Mouse (Mus musculus): ENCODE measurements at regions not wholly inside any gene's neighbourhood (a gene's known extent, or its start where the extent isn't known, plus 50 kb on each side); places are given as distances from the start of the nearest gene placed in this dataset.

DNA sequence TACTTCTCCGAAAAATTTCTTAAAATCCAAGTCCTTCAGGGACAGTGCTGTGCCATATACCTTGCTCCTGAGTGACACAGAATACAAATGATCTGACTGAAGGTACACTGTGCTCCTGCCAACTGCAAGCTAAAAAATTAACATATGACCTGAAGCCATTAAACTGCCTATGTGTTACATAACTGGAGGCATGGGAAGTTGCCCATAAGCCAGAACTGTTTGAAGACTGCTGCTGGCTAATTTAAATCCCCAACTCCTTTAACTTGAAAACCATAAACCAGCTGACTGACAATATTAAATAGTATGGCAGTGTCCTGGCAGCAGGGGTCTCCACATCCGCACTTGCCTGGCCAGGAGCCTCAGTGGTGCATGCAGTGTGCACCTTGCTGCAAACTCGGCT lies 68.9 kb upstream of the Ak4 start:
- Histone ChIP-seq H3K27ac (ENCODE audit: insufficient read depth, low read length) (no peak overlapping the region), H3K4me1 (ENCODE audit: control insufficient read depth, insufficient read depth, low read length) (peaks cover 3% of the 10 kb centered on the region), H3K4me3 (ENCODE audit: insufficient read depth, low read length) (no peak overlapping the region)
- TF ChIP-seq CTCF (IDR thresholded peaks at IDR 0.05; ENCODE audit: extremely low read depth, insufficient read depth, low read length) (no peak), POLR2A (IDR thresholded peaks at IDR 0.05; ENCODE audit: extremely low read depth, insufficient read depth, low read length) (no peak)

DNA sequence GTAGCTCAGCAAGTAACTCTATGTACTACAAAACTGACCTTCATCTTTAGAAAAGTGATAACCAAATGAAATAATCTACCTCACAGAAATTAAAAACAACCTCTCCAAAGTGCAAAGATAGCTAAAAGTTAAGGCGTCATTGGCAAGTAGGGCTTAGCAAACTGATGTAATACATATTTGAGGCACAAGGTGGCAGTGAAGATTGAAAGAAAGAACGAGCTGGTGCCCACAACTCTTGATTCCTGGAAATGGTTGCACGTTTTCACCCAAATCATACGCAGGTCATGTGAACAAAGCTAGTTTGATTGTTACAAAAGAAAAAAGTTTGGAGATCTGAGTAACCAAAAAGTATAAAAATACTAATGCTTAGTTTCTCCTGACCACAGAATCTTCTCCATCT lies 69.7 kb upstream of the Ak4 start:
- TF ChIP-seq CTCF (IDR thresholded peaks at IDR 0.05; ENCODE audit: extremely low read depth, insufficient read depth, low read length) (peak; percentile 53; the same call in 1 of the 2 replicates), POLR2A (IDR thresholded peaks at IDR 0.05; ENCODE audit: extremely low read depth, insufficient read depth, low read length) (no peak)
- no peak overlapping the region for H3K27ac ChIP-seq (ENCODE audit: insufficient read depth, low read length)
- H3K4me1 ChIP-seq (ENCODE audit: control insufficient read depth, insufficient read depth, low read length), result peaks cover 3% of the 10 kb centered on the region
- no peak overlapping the region for H3K4me3 ChIP-seq (ENCODE audit: insufficient read depth, low read length)

DNA sequence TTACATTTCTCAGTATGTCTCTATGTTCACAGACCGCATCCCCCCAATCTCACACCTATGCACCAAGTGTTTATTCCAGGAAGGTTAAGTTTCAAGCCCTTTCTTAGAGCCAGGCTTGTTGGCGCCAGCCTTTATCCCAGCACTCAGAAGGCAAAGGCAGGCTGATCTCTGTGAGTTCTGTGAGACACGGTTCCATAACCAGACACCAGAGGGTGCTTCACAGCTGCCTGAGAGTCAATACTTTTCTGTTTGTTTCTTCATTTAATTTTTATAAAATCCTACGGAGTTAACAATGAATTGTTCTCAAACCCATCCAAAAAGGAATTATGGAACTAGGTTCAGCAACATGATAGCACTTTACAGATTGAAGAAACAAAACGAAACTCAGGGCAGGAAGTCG lies 71.8 kb upstream of the Ak4 start:
- H3K4me3 ChIP-seq (ENCODE audit: insufficient read depth, low read length), result no peak overlapping the region
- no peak overlapping the region for H3K27ac ChIP-seq (ENCODE audit: insufficient read depth, low read length)
- 0 out of 2 replicates have a peak, but pooled peaks cover 2% of the 10 kb centered on the region for H3K4me1 ChIP-seq (ENCODE audit: control insufficient read depth, insufficient read depth, low read length)
- TF ChIP-seq POLR2A (IDR thresholded peaks at IDR 0.05; ENCODE audit: extremely low read depth, insufficient read depth, low read length) (no peak), CTCF (IDR thresholded peaks at IDR 0.05; ENCODE audit: extremely low read depth, insufficient read depth, low read length) (peak; percentile 26; the same call in 1 of the 2 replicates)

DNA sequence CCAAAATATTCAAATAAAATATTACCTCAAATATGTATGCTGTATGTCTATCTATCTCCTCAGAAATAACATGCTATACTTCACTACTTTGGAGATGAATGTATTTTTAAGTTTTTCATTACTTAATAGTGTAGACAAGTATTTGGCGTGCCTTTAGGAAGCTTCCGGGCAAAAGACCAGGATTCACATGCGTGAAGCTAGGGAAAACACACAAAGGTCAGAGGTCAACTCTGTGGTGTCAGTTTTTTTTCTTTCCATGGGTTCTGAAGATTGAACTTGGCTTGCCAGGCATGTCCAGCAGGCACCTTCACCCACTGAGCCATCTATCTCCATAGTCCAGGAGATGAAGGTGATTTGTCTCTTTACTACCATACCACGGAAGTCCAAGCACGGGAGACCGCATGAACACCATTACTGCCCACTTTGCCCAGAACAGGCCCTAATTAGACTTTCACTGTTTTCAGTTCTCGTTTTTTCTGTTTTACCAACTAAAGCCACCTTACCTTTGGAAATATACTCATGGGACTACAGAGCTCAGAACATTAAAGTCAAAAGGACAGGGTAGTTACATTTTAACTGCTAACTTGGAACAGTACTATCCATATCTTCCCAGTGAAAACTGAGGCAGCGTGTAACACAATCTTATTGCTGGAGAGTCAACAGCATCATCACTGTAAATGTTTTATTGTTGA lies 76.9 kb upstream of the Ak4 start:
- Histone ChIP-seq H3K27ac (ENCODE audit: insufficient read depth, low read length) (no peak overlapping the region), H3K4me3 (ENCODE audit: insufficient read depth, low read length) (no peak overlapping the region), H3K4me1 (ENCODE audit: control insufficient read depth, insufficient read depth, low read length) (no peaks in the 10 kb centered on the region)
- TF ChIP-seq POLR2A (IDR thresholded peaks at IDR 0.05; ENCODE audit: extremely low read depth, insufficient read depth, low read length) (no peak), CTCF (IDR thresholded peaks at IDR 0.05; ENCODE audit: extremely low read depth, insufficient read depth, low read length) (no peak)

DNA sequence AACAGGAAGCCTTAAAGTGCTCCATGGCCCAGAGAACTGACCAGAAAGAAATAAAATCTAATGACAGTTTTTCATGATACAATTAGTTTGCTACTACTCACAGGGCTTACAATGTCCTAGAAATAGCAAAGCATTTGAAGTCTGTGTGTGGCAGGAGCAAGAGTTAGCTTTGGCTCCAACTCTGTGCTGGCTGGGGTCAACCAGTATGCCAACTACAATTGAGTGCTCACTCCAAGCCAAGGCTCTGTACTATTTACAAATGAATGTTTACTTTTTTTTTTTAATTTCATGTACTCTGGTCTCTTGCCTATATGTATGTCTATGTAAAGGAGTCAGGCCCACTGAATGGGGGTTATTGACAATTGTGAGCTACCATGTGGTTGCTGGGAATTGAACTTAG lies 75.7 kb upstream of the Jak1 start:
- Histone ChIP-seq H3K4me3 (ENCODE audit: insufficient read depth, low read length) (no peak overlapping the region), H3K27ac (ENCODE audit: insufficient read depth, low read length) (no peak overlapping the region), H3K4me1 (ENCODE audit: control insufficient read depth, insufficient read depth, low read length) (no peaks in the 10 kb centered on the region)
- no peak for TF ChIP-seq POLR2A (IDR thresholded peaks at IDR 0.05; ENCODE audit: extremely low read depth, insufficient read depth, low read length)
- no peak for TF ChIP-seq CTCF (IDR thresholded peaks at IDR 0.05; ENCODE audit: extremely low read depth, insufficient read depth, low read length)

DNA sequence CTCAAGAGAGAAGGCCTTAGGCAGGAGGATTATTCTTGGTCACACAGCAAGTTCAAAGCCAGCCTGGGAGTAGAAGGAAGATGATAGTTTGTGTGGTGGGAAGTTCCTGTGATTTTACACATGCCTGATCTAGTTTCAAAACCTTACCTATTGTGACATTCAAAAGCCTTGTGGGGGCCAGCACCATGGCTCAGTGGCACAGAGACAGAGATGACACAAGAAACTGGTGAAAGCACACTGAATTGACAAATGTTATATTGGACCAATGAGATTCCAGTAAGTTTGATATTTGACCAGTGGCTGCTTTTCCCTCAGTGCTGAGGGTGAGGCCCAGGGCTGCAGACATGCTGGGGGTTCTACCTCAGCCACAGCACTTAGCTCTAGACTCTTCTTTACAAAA lies 73.1 kb upstream of the Jak1 start:
- Histone ChIP-seq H3K4me1 (ENCODE audit: control insufficient read depth, insufficient read depth, low read length) (no peaks in the 10 kb centered on the region), H3K27ac (ENCODE audit: insufficient read depth, low read length) (no peak overlapping the region), H3K4me3 (ENCODE audit: insufficient read depth, low read length) (no peak overlapping the region)
- no peak for TF ChIP-seq CTCF (IDR thresholded peaks at IDR 0.05; ENCODE audit: extremely low read depth, insufficient read depth, low read length)
- TF ChIP-seq POLR2A (IDR thresholded peaks at IDR 0.05; ENCODE audit: extremely low read depth, insufficient read depth, low read length), result no peak

DNA sequence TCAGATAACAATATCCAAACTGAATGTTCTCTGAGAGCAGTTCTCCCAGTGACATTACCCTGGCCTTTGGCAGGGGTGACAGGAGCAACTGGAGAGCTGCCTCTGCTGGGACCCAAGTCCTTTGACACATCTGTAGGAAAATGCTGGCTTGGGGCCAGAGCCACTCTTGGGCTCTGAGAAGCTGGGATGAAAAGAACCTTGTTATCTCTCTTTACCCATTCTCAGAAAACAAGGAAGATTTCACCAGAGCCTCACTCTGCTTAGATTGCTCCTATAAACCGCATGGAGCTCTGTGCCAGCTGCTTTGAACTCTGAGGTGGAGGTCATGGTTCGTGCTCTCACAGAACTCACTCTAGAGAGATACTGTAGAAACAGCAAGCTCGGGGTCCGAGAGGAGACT lies 71.7 kb upstream of the Jak1 start:
- TF ChIP-seq CTCF (IDR thresholded peaks at IDR 0.05; ENCODE audit: extremely low read depth, insufficient read depth, low read length), result no peak
- no peak for TF ChIP-seq POLR2A (IDR thresholded peaks at IDR 0.05; ENCODE audit: extremely low read depth, insufficient read depth, low read length)
- Histone ChIP-seq H3K27ac (ENCODE audit: insufficient read depth, low read length) (no peak overlapping the region), H3K4me1 (ENCODE audit: control insufficient read depth, insufficient read depth, low read length) (no peaks in the 10 kb centered on the region), H3K4me3 (ENCODE audit: insufficient read depth, low read length) (no peak overlapping the region)

DNA sequence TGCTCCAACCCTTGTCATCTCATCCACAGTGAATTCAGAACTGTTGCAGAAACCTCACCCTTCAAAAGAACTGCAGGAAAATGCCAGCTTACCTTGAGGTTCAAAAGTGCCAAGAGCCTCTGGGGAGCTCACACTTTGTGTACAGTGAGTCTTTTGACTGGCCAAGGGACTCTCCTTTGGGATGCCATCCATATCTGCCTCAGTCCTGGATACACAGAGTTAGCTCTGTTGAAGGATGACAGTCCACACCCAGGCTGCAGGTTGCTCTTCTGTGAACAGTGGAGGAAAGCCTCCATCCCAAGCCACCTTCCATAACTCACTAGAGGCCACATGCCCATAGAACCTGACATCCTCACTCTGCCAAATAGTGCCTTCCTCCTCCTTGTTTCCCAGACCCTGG lies 71.3 kb upstream of the Jak1 start:
- no peak overlapping the region for H3K27ac ChIP-seq (ENCODE audit: insufficient read depth, low read length)
- H3K4me1 ChIP-seq (ENCODE audit: control insufficient read depth, insufficient read depth, low read length), result no peaks in the 10 kb centered on the region
- TF ChIP-seq POLR2A (IDR thresholded peaks at IDR 0.05; ENCODE audit: extremely low read depth, insufficient read depth, low read length), result no peak
- no peak for TF ChIP-seq CTCF (IDR thresholded peaks at IDR 0.05; ENCODE audit: extremely low read depth, insufficient read depth, low read length)
- H3K4me3 ChIP-seq (ENCODE audit: insufficient read depth, low read length), result no peak overlapping the region

DNA sequence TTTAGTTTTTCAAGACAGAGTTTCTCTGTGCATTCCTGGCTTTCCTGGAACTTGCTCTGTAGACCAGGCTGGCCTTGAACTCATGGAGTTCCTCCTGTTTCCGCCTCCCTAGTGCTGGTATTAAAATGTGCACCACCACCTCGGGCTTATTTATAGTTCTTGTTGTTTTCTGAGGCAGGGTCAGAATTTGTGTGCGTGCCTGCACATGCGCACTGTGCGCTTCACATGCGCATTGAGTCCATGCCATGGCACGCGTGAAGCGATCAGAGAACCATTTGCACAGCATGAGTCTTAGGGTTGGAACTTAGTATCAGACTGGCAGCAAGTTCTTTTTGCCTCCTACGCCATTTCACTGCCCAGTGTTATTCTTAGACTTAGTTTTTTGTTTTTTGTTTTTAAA lies 68.8 kb upstream of the Jak1 start:
- Histone ChIP-seq H3K4me3 (ENCODE audit: insufficient read depth, low read length) (no peak overlapping the region), H3K4me1 (ENCODE audit: control insufficient read depth, insufficient read depth, low read length) (no peaks in the 10 kb centered on the region), H3K27ac (ENCODE audit: insufficient read depth, low read length) (no peak overlapping the region)
- TF ChIP-seq POLR2A (IDR thresholded peaks at IDR 0.05; ENCODE audit: extremely low read depth, insufficient read depth, low read length) (no peak), CTCF (IDR thresholded peaks at IDR 0.05; ENCODE audit: extremely low read depth, insufficient read depth, low read length) (no peak)

DNA sequence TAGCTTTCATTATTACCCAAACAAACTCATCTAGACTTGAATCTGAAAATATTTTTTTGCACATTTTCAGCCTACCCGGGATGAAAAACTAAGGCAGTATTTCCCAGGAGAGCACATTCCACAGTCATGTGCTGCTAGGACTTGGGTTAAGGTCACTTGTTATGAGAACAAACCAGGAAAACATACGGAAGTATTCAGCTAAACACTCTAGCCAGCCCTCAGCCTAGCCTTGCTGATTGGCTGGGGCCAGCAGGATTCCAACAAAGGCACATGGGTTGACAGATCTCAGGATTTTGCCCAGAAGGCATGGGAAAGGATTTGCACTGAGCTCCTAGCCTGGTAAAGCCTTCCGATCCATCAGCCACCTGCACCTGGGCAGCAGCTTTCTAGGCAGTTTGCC lies 68.0 kb upstream of the Jak1 start:
- no peak overlapping the region for H3K27ac ChIP-seq (ENCODE audit: insufficient read depth, low read length)
- no peaks in the 10 kb centered on the region for H3K4me1 ChIP-seq (ENCODE audit: control insufficient read depth, insufficient read depth, low read length)
- H3K4me3 ChIP-seq (ENCODE audit: insufficient read depth, low read length), result no peak overlapping the region
- no peak for TF ChIP-seq CTCF (IDR thresholded peaks at IDR 0.05; ENCODE audit: extremely low read depth, insufficient read depth, low read length)
- no peak for TF ChIP-seq POLR2A (IDR thresholded peaks at IDR 0.05; ENCODE audit: extremely low read depth, insufficient read depth, low read length)

Data from cortical plate, adult 2 months (tissue).